Mouse (Mus musculus): ENCODE results near the gene Dpy30. TPM values are rescaled to one million over a fixed set of nuclear protein-coding genes. Genes with fewer than 3 reads are reported as not detected.

The Dpy30 gene
- polyA plus RNA-seq, 1 experiment from 2014 or later: 275 TPM

DNA sequence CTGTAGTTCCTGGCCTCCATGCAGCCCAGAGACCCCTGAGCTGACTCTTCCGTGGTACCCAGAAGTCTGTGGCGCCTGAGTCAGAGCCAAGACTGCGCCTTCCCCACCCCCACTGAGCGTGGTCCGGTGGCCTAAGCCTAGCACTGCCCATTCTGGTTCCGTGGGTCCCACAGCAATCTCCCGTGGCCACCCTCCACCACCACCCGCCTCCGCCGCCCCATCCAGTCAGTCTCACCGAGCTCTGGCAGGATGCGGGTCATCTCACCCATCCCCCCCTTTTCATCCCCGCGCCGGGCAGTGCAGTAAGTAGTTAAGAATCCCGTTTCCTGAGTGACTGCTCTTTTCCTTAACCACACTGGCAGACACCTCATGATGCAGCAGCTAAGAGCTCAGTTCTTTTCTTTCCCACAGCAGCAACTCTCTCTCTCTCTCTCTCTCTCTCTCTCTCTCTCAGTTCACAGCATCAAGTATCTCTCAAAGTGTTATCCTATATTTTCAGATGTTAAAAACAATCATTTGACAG is 51.0 kb downstream of the Dpy30 start:
- DNase-seq (ENCODE audit: low spot score) (no peak), ATAC-seq (ENCODE audit: insufficient number of reproducible peaks, low FRiP score, low TSS enrichment, low read depth) (no peak)
- Histone ChIP-seq H3K36me3 (ENCODE audit: control insufficient read depth, insufficient read depth, low read length) (no peaks in the 10 kb centered on the region; the same call in 1 of the 2 replicates), H3K4me2 (ENCODE audit: low read depth, severe bottlenecking) (no peak overlapping the region), H3K4me1 (ENCODE audit: control insufficient read depth, insufficient read depth, low read length) (no peaks in the 10 kb centered on the region), H3K9me3 (ENCODE audit: control insufficient read depth, low read length) (no peaks in the 10 kb centered on the region), H3K9ac (ENCODE audit: low read length) (no peak overlapping the region), H3K27me3 (ENCODE audit: control insufficient read depth, insufficient read depth, low read length) (no peaks in the 10 kb centered on the region), H3K4me3 (ENCODE audit: low read depth, low read length) (no peak overlapping the region), H3K27ac (replicated peaks; ENCODE audit: low read depth, low read length) (no peak overlapping the region)
- WGBS: 74% methylated on average over 16 of the region's 16 CpGs

DNA sequence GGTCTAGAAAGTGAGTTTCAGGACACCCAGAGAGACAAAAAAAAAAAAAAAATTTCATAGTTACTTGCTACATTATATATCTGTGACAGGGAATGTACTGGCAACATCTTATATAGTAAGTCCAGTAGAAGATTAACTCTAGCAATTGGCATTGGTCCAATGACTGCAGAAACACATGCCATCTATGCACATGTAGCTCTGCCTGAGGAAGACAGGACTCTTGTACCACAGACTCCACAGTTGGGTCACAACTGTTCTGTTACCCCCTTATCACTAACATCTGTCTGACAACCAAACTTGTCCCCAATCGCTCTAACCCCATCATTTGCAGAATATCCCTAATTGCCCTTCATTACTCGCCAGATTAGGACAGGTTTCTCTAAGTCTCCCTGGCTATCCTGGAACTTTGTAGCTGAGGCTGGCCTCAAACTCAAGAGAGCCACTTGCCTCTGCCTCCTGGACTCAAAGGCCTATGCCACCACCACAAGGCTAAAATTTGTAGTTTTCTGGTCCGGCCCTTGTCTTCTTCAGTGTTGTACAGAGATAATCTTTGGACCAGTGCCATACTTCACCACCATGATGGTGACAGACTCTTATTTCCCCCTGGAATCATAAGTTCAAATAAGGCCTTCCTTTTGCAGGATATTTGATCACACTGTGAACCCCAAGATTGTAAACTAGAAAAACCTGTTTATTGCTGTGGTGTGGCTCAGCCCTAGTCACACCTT is 52.0 kb downstream of the Dpy30 start:
- Histone ChIP-seq H3K4me1 (ENCODE audit: control insufficient read depth, insufficient read depth, low read length) (no peaks in the 10 kb centered on the region), H3K27ac (replicated peaks; ENCODE audit: low read depth, low read length) (no peak overlapping the region), H3K4me3 (ENCODE audit: low read depth, low read length) (no peak overlapping the region), H3K4me2 (ENCODE audit: low read depth, severe bottlenecking) (no peak overlapping the region), H3K9ac (ENCODE audit: low read length) (no peak overlapping the region), H3K9me3 (ENCODE audit: control insufficient read depth, low read length) (no peaks in the 10 kb centered on the region), H3K27me3 (ENCODE audit: control insufficient read depth, insufficient read depth, low read length) (no peaks in the 10 kb centered on the region), H3K36me3 (ENCODE audit: control insufficient read depth, insufficient read depth, low read length) (no peaks in the 10 kb centered on the region; the same call in 1 of the 2 replicates)
- DNase-seq (ENCODE audit: low spot score): no peak
- WGBS: 88% methylated on average over 3 of the region's 3 CpGs
- ATAC-seq (ENCODE audit: insufficient number of reproducible peaks, low FRiP score, low TSS enrichment, low read depth): no peak

- no peak overlapping the region for H3K9ac ChIP-seq (ENCODE audit: low read length)
- WGBS: 92% methylated on average over 2 of the region's 2 CpGs
- no peak overlapping the region for H3K4me2 ChIP-seq (ENCODE audit: low read depth, severe bottlenecking)
- DNase-seq (ENCODE audit: low spot score) (no peak), ATAC-seq (ENCODE audit: insufficient number of reproducible peaks, low FRiP score, low TSS enrichment, low read depth) (no peak)
- peaks cover 6% of the 10 kb centered on the region for H3K4me1 ChIP-seq (ENCODE audit: control insufficient read depth, insufficient read depth, low read length)
- no peak overlapping the region for H3K27ac ChIP-seq (replicated peaks; ENCODE audit: low read depth, low read length)
- H3K27me3 ChIP-seq (ENCODE audit: control insufficient read depth, insufficient read depth, low read length): no peaks in the 10 kb centered on the region
- no peaks in the 10 kb centered on the region for H3K36me3 ChIP-seq (ENCODE audit: control insufficient read depth, insufficient read depth, low read length)
- no peaks in the 10 kb centered on the region for H3K9me3 ChIP-seq (ENCODE audit: control insufficient read depth, low read length)
- H3K4me3 ChIP-seq (ENCODE audit: low read depth, low read length): no peak overlapping the region
These were observed 53.5 kb downstream of the Dpy30 start for GRCm38 (mm10) chr17:74270205-74270604.

- no peaks in the 10 kb centered on the region for H3K27me3 ChIP-seq (ENCODE audit: control insufficient read depth, insufficient read depth, low read length)
- 90% methylated on average over 11 of the region's 11 CpGs for WGBS
- H3K4me3 ChIP-seq (ENCODE audit: low read depth, low read length): no peak overlapping the region
- no peak overlapping the region for H3K4me2 ChIP-seq (ENCODE audit: low read depth, severe bottlenecking)
- no peak for DNase-seq (ENCODE audit: low spot score)
- no peaks in the 10 kb centered on the region for H3K9me3 ChIP-seq (ENCODE audit: control insufficient read depth, low read length)
- H3K27ac ChIP-seq (replicated peaks; ENCODE audit: low read depth, low read length): no peak overlapping the region
- no peak overlapping the region for H3K9ac ChIP-seq (ENCODE audit: low read length)
- H3K4me1 ChIP-seq (ENCODE audit: control insufficient read depth, insufficient read depth, low read length): peaks cover 18% of the 10 kb centered on the region
- H3K36me3 ChIP-seq (ENCODE audit: control insufficient read depth, insufficient read depth, low read length): no peaks in the 10 kb centered on the region
- no peak for ATAC-seq (ENCODE audit: insufficient number of reproducible peaks, low FRiP score, low TSS enrichment, low read depth)
These were observed 56.1 kb downstream of the Dpy30 start for GRCm38 (mm10) chr17:74267415-74268180.

GRCm38 (mm10) chr17:74265636-74266035 is 58.1 kb downstream of the Dpy30 start:
- no peaks in the 10 kb centered on the region for H3K27me3 ChIP-seq (ENCODE audit: control insufficient read depth, insufficient read depth, low read length)
- ATAC-seq (ENCODE audit: insufficient number of reproducible peaks, low FRiP score, low TSS enrichment, low read depth) (no peak), DNase-seq (ENCODE audit: low spot score) (no peak)
- H3K4me3 ChIP-seq (ENCODE audit: low read depth, low read length): no peak overlapping the region
- no peak overlapping the region for H3K9ac ChIP-seq (ENCODE audit: low read length)
- peaks cover 18% of the 10 kb centered on the region for H3K4me1 ChIP-seq (ENCODE audit: control insufficient read depth, insufficient read depth, low read length)
- no peak overlapping the region for H3K4me2 ChIP-seq (ENCODE audit: low read depth, severe bottlenecking)
- no peaks in the 10 kb centered on the region for H3K9me3 ChIP-seq (ENCODE audit: control insufficient read depth, low read length)
- H3K27ac ChIP-seq (replicated peaks; ENCODE audit: low read depth, low read length): no peak overlapping the region
- WGBS: 48% methylated on average over 1 of the region's 1 CpGs
- H3K36me3 ChIP-seq (ENCODE audit: control insufficient read depth, insufficient read depth, low read length): no peaks in the 10 kb centered on the region

GRCm38 (mm10) chr17:74265156-74265505 is 58.6 kb downstream of the Dpy30 start:
- Histone ChIP-seq H3K27me3 (ENCODE audit: control insufficient read depth, insufficient read depth, low read length) (no peaks in the 10 kb centered on the region), H3K4me2 (ENCODE audit: low read depth, severe bottlenecking) (no peak overlapping the region), H3K9ac (ENCODE audit: low read length) (no peak overlapping the region), H3K36me3 (ENCODE audit: control insufficient read depth, insufficient read depth, low read length) (no peaks in the 10 kb centered on the region), H3K4me1 (ENCODE audit: control insufficient read depth, insufficient read depth, low read length) (peaks cover 18% of the 10 kb centered on the region), H3K27ac (replicated peaks; ENCODE audit: low read depth, low read length) (peak overlapping the region; percentile 30; the same call in 1 of the 2 replicates), H3K9me3 (ENCODE audit: control insufficient read depth, low read length) (no peaks in the 10 kb centered on the region), H3K4me3 (ENCODE audit: low read depth, low read length) (no peak overlapping the region)
- ATAC-seq (ENCODE audit: insufficient number of reproducible peaks, low FRiP score, low TSS enrichment, low read depth) (no peak), DNase-seq (ENCODE audit: low spot score) (no peak)
- 29% methylated on average over 5 of the region's 5 CpGs for WGBS

DNA sequence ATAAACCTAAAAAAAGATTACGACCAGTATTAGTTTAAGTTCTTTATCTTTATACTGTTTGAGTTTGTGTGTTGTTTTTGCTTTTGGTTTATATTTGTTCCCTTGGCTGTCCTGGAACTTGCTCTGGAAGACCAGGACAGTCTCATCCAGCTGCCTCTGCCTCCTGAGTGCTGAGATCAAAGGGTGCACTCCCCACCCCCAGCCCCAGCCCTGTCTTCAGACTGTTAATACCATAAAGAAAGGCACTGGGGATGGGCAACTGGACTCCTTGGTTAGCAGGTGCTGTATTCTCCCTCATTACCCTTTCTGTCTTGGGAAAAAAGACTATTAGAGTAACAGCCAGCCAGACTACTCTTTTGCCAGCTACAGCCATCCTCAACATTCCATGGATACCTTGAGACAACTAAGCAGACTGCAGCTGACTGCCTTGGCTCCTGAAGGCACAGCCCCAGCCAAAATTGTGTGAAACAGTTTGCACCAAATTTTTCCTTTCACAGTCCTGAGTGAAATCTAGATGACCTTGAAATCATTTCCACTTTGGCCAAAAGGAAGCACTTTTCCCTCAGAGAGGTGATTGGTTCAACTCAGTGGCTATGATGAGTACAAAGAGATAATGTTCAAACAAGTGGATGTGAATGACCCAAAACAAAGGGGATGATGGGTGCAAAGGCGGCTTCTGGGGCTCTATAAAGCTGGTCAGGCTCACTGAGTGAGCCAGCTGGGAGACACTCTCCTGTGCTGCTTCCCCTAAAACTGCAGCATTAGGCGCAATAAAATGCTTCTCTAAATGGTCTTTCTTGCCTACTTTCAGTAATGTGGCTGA is 59.2 kb downstream of the Dpy30 start:
- ATAC-seq (ENCODE audit: insufficient number of reproducible peaks, low FRiP score, low TSS enrichment, low read depth): no peak
- peak overlapping the region; percentile 30; the same call in 1 of the 2 replicates for H3K27ac ChIP-seq (replicated peaks; ENCODE audit: low read depth, low read length)

DNA sequence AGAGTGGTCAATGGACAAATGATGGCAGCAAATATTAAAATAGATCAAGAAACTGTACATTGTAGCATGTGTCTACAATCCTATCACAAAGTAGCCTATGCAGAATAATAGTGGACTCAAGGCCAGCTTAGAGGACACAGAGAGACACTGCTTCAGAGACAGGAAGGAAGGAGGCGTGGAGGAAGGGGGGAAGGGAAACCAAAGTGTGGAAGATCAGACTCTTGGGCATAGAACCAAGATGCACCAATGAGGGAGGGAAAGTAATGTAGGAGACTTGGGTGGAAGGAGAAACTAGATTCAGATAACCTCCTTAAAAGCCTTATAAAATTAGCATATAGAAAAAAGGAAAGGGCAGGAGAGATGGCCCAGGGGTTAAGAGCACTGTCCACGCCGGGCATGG is 61.3 kb downstream of the Dpy30 start:
- no peak for ATAC-seq (ENCODE audit: insufficient number of reproducible peaks, low FRiP score, low TSS enrichment, low read depth)
- 95% methylated on average over 3 of the region's 3 CpGs for WGBS
- no peak overlapping the region for H3K27ac ChIP-seq (replicated peaks; ENCODE audit: low read depth, low read length)
- peaks cover 18% of the 10 kb centered on the region for H3K4me1 ChIP-seq (ENCODE audit: control insufficient read depth, insufficient read depth, low read length)
- H3K4me2 ChIP-seq (ENCODE audit: low read depth, severe bottlenecking): no peak overlapping the region
- H3K9ac ChIP-seq (ENCODE audit: low read length): no peak overlapping the region
- no peaks in the 10 kb centered on the region for H3K27me3 ChIP-seq (ENCODE audit: control insufficient read depth, insufficient read depth, low read length)
- no peak for DNase-seq (ENCODE audit: low spot score)
- no peaks in the 10 kb centered on the region for H3K36me3 ChIP-seq (ENCODE audit: control insufficient read depth, insufficient read depth, low read length)
- no peaks in the 10 kb centered on the region for H3K9me3 ChIP-seq (ENCODE audit: control insufficient read depth, low read length)
- H3K4me3 ChIP-seq (ENCODE audit: low read depth, low read length): no peak overlapping the region

More for the DNA sequence above, 59.2 kb downstream of the Dpy30 start:
- no peak overlapping the region for H3K4me3 ChIP-seq (ENCODE audit: low read depth, low read length)
- 34% methylated on average over 3 of the region's 3 CpGs for WGBS
- no peaks in the 10 kb centered on the region for H3K27me3 ChIP-seq (ENCODE audit: control insufficient read depth, insufficient read depth, low read length)
- H3K9me3 ChIP-seq (ENCODE audit: control insufficient read depth, low read length): no peaks in the 10 kb centered on the region
- H3K36me3 ChIP-seq (ENCODE audit: control insufficient read depth, insufficient read depth, low read length): no peaks in the 10 kb centered on the region
- no peak overlapping the region for H3K9ac ChIP-seq (ENCODE audit: low read length)
- H3K4me1 ChIP-seq (ENCODE audit: control insufficient read depth, insufficient read depth, low read length): peaks cover 18% of the 10 kb centered on the region
- no peak overlapping the region for H3K4me2 ChIP-seq (ENCODE audit: low read depth, severe bottlenecking)
- DNase-seq (ENCODE audit: low spot score): no peak
